Mouse (Mus musculus) cerebellum, adult 8-10 months (tissue): ENCODE results near the gene Fancb.

Source experiments
- DNase-seq: peaks from one replicate; pipeline ENCODE4 v3.0.0; 2022

Gene Fancb

DNA sequence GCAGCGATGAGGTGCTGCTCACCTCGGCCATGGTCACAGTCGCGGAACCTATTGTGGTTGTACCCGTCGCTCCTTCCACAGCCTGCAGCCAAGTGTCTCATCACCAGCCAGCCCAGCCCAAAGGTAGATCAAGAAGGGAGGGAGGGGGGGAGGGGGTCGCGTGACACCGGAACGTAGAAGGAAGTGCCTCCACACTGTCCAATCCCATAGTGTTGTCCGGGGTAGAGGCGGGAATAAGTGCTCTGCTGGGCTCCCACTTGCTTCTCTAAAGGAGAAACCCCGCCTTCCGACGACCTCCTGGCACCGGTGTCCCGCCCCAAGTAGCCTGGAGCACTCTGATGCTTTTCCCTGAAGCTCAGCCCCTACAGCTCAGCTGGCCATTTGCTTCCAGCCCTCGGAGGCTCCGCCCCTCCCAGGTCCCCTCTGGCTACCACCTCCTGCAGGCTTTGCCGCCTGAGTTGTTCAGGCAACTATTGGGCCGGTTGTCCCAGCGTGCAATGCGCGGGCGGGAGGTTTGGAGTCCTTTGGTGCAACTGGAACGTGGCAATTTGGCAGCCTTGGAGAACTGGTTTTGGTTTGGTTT is at the start of gene Fancb, which contains the start of gene Mospd2:
Fancb (plus strand) TSS at position 400 of the 583 bp plus-strand sequence.
Mospd2 (minus strand) TSS at position 183 of the 583 bp plus-strand sequence.
- peak; percentile 80 for DNase-seq

DNA sequence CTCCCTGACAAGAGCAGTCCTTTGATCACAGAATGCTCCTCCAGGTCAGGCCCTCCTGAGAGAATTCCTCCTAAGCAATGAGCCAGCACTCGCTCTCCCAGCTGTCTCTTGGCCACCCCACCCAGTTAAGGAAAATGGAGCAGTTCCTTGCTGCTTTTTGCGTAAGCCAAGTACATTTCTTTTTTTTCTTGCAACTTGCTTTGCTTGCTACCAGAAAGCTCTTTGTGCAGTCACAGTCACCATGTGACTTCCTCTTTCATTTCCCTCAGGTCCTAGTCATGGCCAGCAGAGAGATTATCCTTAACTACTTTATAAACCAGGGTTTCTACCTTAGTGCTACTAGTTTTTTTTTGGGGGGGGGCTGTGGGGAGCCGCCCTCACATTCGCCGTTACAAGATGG is 38.9 kb upstream of the Fancb start:
- no peak for DNase-seq

DNA sequence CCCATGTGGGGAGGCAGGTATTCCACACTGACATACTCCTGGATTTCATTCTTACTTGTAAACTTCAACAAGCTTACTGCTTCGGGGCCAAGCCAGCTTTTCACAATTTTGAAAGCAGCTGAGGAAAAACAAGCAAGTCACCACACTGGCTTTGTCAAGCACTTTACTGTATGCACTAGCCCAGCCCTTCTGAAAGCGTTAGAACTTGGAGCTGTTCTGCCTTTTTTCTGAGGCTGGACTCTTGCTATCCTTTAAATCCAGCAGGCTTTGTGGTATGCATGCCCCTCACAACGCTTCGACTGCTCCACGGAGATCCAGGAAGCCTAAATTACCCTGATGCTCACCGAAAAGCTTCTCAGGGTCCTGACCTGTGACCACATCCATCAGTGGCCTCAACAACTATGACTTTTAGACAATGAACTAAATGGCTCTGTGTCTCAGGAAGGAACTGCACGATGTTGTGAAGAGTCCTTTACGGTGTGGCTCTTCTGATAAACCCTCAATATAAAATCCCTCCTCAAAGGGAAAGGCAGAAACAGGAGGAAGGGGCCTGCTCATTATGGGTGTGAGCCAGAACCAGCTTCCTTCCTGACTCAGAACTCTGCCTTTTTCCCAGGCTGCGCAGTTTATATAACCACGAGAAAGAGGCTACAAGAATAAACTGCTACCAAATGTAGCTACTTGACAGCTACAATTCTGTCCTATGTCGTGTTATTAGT is 28.4 kb upstream of the Fancb start:
- no peak for DNase-seq

- no peak for DNase-seq
These were observed 27.6 kb upstream of the Fancb start for GRCm38 (mm10) chrX:164952601-164953375.

GRCm38 (mm10) chrX:164965750-164966448 is 14.5 kb upstream of the Fancb start:
- no peak for DNase-seq

DNA sequence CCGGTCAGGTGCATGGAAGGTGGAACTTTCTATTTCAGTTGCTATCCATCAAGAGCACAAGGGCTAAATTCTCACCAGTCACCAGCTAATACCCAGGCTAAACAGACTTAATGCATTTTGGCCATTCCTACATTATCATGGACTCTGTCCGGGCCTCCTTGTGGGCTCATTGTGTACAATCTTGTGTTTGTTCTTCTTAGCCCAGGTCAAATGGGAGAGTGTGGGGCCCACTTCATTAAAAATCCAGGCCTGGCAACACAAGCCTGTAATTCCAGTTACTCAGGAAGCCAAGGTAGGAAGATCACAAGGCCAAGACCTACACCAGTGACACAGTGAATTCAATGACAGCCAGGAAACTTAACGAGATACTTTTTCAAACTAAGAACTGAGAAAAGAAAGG is 9.2 kb upstream of the Fancb start:
- DNase-seq, result no peak

DNA sequence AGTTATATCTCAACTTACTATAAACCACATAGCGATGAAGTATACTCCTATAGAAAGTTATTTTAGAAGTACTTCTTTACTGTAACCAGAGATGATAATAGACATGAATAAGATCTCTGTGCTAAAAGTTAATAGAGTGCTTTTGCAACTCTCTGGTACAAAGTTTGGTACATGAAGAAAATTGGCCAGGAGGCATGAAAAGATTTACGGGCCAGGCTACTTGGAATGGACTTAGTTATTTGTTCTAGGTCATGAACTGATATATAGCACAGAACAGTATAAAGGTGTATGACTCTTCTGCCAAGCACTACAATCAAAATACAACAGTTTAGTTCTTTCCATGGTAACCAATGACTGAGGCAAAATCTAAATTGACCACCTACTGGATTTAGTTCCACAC is 1.5 kb upstream of the Fancb start:
- DNase-seq, result no peak

GRCm38 (mm10) chrX:165003141-165003540 is 22.7 kb downstream of the Fancb start:
- no peak for DNase-seq

DNA sequence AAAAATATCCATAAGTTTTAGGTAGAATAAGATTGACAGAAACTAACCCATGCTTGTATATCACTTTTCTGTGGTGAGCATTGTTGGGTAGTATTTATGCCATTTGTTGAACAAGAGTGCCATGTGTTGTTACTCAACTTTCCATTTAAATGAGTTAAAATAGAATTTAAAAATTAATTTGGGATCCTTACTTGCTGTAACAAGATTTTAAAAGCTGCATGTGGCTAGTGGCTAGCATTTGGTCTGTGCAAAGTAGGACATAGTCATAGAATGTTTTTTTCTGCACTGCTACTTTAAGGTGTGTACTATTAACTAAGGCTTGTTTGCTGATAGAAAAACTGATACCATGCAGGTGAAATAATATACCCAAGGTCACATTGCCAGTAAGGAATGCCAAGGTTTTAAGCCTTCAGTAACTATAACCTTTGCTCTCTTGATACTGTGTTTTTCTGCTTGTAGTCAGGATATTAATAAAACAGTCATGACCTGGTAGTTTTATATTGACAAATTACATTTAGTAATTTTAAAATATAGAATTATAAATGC is 24.5 kb downstream of the Fancb start, which contains the start of gene Gm17604:
Gm17604 (minus strand) TSS at position 51 of the 546 bp plus-strand sequence.
- DNase-seq, result no peak
